Mouse (Mus musculus): ENCODE measurements around the gene Ccna2.

Ccna2 gene

DNA sequence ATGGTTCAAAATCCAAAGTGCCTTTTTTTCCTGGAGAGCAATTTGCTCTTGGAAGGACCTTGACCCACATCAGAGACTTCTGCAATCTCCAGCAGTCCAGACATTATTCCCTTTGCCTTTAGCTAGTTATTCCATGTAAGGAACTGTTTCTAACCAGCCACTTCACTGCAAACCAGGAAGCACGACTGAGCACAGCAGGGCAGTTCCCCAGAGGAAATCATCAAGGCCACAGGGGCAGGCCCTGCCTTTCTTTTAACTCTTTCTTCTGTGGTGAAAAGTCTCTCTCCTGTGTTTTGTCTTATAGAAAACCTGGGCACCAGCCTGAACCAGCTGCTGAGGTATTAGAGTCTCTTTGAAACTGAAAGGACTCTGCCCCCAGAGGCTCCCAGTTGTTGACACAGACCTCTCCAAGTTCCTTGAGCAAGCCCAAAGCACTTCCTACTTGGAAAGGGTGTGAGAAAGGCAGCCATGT, 38.7 kb downstream of the Ccna2 start:
- in situ Hi-C loops (cut with MboI, MseI): no loop called here

DNA sequence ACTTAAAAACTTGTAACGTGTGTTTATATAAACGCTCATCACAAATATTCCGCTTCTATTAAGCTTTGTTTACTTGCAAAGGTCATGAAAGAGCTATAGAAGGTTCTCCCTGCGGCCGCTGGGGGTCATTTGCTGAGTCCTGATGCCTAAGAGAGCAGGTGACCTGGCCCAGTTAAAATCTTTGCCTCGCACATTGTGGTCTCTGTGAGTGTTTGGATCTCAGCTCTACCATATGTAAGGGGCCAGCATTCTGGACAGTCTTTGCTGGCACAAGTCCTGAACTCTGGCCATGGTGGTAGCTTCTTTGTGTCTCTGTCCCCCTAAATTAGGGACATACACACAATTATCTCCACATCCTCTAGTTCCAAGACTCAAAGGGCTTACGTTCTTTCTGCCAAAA, 39.2 kb downstream of the Ccna2 start:
- in situ Hi-C loops (cut with MboI, MseI): no loop called here

DNA sequence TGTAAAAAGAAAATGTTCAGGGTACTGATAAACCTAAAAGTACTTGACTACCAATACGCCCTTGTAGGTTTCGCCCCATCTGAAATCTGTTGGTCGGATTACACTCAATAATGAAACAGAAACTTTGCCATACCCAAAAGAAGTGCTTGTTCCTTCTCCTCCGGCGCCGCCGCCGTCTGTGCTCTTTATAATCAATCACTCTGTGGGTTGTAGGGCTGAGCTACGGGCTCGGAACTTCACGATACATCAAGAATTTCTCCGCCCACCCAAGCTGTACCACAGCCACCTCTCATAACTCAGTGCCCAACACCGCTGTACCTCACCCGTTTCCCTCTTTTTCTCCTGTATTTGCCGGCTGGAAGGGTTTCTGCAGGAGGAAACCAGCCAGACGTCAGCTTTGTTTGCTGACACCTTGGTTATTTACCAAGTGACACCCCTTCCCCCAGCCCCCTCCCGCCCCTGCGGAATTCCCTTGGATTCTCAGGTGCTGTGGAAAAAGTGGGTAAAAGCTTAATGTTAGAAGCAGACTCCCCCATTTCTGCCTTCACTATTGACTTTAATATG, 39.9 kb downstream of the Ccna2 start:
- in situ Hi-C loops (cut with MboI, MseI): no loop called here

DNA sequence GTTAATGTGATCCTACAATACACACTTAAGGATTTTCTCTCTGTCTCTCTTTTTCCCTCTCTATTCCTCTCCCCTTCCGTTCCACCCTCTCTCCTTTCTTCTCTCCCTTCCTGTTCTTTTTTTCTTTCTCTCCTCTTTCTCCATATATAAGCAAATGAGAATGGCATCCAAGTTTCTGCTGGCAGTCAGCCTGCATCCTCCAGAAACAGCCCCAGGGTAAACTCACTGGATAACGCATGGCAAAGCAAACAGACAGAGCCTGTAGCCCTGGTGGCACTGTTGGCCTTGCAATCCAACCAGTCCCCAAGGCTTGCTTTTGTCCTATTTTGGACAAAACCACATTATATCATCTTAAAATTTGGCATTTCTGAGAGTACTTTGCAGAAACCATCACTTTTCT, 40.7 kb downstream of the Ccna2 start:
- in situ Hi-C loops (cut with MboI, MseI): no loop called here

DNA sequence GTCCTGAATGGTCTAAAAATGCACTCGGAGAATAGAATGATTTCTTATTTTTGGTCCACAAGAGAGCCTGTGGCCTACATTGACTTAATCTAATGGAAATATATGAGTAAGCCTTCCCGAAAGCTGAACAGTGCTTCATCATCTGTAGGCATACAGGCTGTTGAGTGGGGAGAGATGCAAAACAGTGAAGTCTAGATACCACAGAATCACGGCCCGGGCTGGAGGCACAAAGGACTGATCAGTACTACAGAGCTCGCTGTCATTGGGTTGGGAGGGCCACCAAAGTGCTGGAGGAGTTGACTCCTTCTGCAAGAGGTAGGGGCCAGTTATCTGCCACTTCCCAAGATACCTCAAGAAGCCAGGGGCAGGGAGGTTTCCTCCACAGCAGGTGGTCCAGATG, 41.2 kb downstream of the Ccna2 start:
- in situ Hi-C loops (cut with MboI, MseI): no loop called here

DNA sequence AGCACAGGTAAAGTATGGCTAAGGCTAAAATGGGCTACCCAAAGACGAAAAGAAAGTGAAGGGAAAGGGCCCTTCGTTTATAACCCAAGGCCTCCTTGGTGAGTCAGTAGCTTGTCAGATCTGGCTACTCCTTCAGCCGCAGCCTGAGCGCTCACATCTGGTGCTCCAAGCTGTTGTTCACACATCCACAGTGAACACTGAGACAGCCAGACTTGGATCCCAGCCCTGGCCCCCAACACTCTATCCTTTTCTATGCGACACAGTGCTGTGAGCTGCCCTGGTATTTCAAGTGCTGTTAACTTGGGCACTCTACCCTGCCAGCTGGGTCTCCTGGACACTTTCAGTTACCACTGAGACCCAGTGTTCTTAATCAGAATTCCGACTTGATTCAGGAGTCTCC, 41.6 kb downstream of the Ccna2 start:
- in situ Hi-C loops (cut with MboI, MseI): no loop called here

DNA sequence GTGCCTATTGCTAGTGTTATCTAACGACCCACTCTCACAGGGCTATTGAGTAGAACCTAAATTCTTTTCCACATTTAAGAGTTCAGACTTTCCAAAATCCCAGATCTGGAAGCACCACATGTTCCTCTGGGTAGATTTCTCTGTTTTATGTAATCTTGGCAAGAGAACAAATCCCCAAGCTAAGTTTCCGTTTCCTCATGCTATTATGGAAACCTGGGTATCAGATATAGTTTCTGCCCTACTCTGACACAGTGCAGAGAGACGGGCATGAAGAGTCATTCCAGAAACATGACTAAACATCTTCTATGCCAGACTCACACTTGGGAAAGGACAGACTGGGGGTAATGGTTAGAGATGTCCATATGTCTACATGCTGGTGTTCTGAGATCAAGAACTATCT, 47.5 kb downstream of the Ccna2 start:
- in situ Hi-C loops (cut with MboI, MseI): no loop called here

DNA sequence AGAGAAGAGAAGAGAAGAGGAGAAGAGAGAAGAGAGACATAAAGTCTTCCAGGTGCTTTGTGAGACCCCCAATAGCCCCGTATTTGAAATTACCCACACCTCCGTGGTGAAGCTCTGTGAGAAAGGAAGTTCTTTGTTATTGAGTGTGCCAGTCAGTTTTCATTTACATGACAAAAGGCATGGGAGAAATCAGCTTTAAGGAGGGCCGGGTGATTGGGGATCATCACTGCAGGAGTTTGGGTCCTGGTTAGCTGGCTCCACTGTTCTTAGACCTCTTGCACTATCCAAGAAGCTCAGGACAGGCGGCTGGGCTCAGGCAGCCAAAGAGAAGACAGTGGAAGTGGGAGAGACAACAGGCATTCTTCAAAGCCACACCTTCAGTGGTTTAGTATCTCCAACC, 49.8 kb downstream of the Ccna2 start:
- in situ Hi-C loops (cut with MboI, MseI): no loop called here

DNA sequence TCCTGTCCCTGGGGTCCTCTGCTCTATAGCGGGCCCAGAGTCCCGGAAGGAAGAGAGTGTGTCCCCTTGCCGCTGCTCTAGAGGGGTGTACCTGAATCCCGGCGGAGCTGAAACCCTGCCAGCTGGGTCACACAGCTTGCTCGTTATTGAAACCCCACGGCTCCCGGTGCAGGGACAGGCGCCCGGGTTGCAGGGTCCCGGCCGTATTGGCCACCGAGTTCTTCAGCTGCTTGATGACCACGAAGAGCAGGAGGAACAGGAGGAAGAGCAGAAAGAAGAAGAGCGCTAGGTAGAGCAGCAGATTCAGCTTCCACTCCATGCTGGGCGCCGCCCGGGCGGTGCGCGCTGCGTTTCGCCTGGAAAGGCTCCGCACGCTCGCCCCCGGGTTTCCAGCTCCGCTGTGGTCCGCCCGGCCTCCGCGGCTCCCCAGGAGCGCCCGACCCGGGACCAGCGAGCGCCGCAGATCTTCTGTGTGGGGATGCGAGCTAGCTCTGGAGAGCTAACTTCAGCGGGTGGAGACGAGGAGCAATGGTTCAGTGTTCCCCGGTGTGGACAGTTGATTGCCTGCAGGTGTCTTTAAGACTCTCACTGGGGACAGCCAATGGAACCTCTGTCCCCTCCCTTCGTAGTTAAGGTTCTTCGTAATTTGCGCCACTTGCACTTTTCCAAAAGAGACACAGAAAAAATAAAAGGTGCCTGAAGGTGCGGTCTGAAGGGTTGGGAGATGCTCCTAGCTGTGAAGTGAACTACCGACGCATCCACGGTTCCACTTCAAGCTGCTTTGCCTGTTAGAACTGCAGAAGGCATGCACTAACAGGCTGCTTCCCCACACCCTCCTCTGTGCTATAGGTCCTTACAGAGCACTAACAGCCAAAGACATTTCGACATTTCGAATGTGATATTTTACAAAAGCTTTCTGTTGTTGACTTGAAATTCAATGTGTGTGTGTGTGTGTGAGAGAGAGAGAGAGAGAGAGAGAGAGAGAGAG, 50.6 kb downstream of the Ccna2 start, which contains the start of gene Gm11549:
Gm11549 (minus strand) TSS at position 741 of the 988 bp plus-strand sequence.
- in situ Hi-C loops (cut with MboI, MseI): no loop called here

DNA sequence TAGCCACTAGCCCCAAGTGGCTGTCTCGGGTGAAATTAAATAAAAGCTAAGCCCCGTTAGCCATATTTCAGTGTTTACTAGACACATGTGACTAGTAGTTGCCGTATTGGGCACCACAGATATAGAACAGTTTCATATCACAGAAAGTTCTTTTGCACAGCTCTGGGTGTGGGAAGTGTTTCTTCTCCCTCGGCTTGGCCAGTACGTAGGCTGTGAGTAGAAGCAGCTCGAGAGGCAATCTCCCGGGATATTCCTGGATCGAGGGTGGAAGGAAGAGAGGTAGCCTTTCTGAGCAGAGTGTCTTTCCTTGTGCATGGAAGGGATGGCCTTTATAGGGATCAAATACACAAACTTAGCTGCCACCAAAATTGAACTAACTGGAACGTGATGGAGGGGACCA, 55.8 kb downstream of the Ccna2 start:
- in situ Hi-C loops (cut with MboI, MseI): no loop called here

Measured in T-helper 2 cell (primary cell).